Mouse (Mus musculus) adrenal gland, postnatal 10 days (tissue): ENCODE data around the gene Acot10. TPM values are rescaled to one million over a fixed set of nuclear protein-coding genes. Genes with fewer than 3 reads are reported as not detected.
"Not testable (repeated sequence)": the region's sequence is repeated elsewhere in the genome, so short reads cannot be mapped to it uniquely, and the experiment has no call there.

ENCODE experiments used
- DNase-seq: peaks from one replicate; pipeline ENCODE4 v3.0.0; 2021; ENCODE audit warnings: mixed read lengths
- long read RNA-seq, 2 experiments: library from polyadenylated mRNA; stranded (forward); transcript quantifications; one replicate each; pipeline ENCODE4 v2.0.0; 2021
- total RNA-seq, 2 experiments: library from RNA; stranded (reverse); gene quantifications; 2 replicates each; pipeline ENCODE4 v1.2.3; 2021

The Acot10 gene
- under 1 TPM; 0.18 to 0.33 TPM for total RNA-seq
- long read RNA-seq, experiment 1, result 0 reads
- long read RNA-seq, experiment 2, result 0 reads

- DNase-seq, result no peak
Measured at GRCm38 (mm10) chr15:20666650-20667049, at the start of gene Acot10. Acot10 (minus strand) TSS chr15:20666750.

GRCm38 (mm10) chr15:20711859-20712258 is 45.3 kb upstream of the Acot10 start:
- DNase-seq, result no peak

- no peak for DNase-seq
Measured at GRCm38 (mm10) chr15:20696229-20696628, 29.7 kb upstream of the Acot10 start.

GRCm38 (mm10) chr15:20684200-20684599 is 17.6 kb upstream of the Acot10 start:
- no peak for DNase-seq

GRCm38 (mm10) chr15:20682719-20683118 is 16.2 kb upstream of the Acot10 start:
- no peak for DNase-seq

- DNase-seq, result not testable (repeated sequence)
Measured at GRCm38 (mm10) chr15:20669507-20669906, 3.0 kb upstream of the Acot10 start.

GRCm38 (mm10) chr15:20667989-20668388 is 1.4 kb upstream of the Acot10 start:
- no peak for DNase-seq

GRCm38 (mm10) chr15:20667350-20667749 is 800 bp upstream of the Acot10 start:
- DNase-seq, result no peak

- DNase-seq, result no peak
Measured at GRCm38 (mm10) chr15:20660221-20660620, 6.3 kb downstream of the Acot10 start.

- DNase-seq, result no peak
Measured at GRCm38 (mm10) chr15:20642905-20643414, 23.6 kb downstream of the Acot10 start.

GRCm38 (mm10) chr15:20639155-20639554 is 27.4 kb downstream of the Acot10 start:
- DNase-seq, result no peak

GRCm38 (mm10) chr15:20634593-20634992 is 32.0 kb downstream of the Acot10 start:
- no peak for DNase-seq

Other genes starting within 250 kb of the Acot10 start
- gene Cdh12, start 217.5 kb downstream of the Acot10 start, total RNA-seq, result under 1 TPM; 0.18 TPM